Mouse (Mus musculus) midbrain, embryonic 11.5 days (tissue): ENCODE measurements around the gene Pofut2. TPM values are rescaled to one million over a fixed set of nuclear protein-coding genes. Genes with fewer than 3 reads are reported as not detected.

Source experiments
- ATAC-seq: fragments of 200-750 bp; cut with Nextera tagmentation; 2 replicates; pipeline ENCODE4 v1.8.0; 2017; ENCODE audit warnings: moderate TSS enrichment, moderate library complexity; ENCODE audit not compliant: low FRiP score
- DNase-seq: peaks from one replicate; pipeline ENCODE4 v3.0.0; 2015; ENCODE audit warnings: low spot score; ENCODE audit errors: missing footprints
- H3K27ac ChIP-seq: fragments of 300-500 bp; sonication (generic); 2 replicates; pipeline ENCODE4 v1.5.1; 2014; ENCODE audit warnings: low read depth, low read length
- H3K27me3 ChIP-seq: fragments of 300-500 bp; sonication (generic); 2 replicates; pipeline ENCODE4 v1.6.1; 2014; ENCODE audit warnings: mild to moderate bottlenecking, low read length, moderate library complexity, mixed read lengths; ENCODE audit not compliant: control insufficient read depth, insufficient read depth
- H3K36me3 ChIP-seq: fragments of 300-500 bp; sonication (generic); 2 replicates; pipeline ENCODE4 v1.6.1; 2014; ENCODE audit warnings: mild to moderate bottlenecking, low read length, moderate library complexity, mixed read lengths; ENCODE audit not compliant: control insufficient read depth, insufficient read depth
- H3K4me1 ChIP-seq: fragments of 300-500 bp; sonication (generic); 2 replicates; pipeline ENCODE4 v1.6.1; 2014; ENCODE audit warnings: low read length; ENCODE audit not compliant: control insufficient read depth, insufficient read depth
- H3K4me2 ChIP-seq: fragments of 300-500 bp; sonication (generic); 2 replicates; pipeline ENCODE4 v1.6.1; 2014; ENCODE audit warnings: mild to moderate bottlenecking, moderate library complexity
- H3K4me3 ChIP-seq: fragments of 300-500 bp; sonication (generic); 2 replicates; pipeline ENCODE4 v1.5.1; 2014; ENCODE audit warnings: low read depth, low read length
- H3K9ac ChIP-seq: fragments of 300-500 bp; sonication (generic); 2 replicates; pipeline ENCODE4 v1.6.1; 2014; ENCODE audit warnings: low read length
- H3K9me3 ChIP-seq: fragments of 300-500 bp; sonication (generic); 2 replicates; pipeline ENCODE4 v1.6.1; 2016; ENCODE audit warnings: low read length; ENCODE audit not compliant: control insufficient read depth
- WGBS: fragments of 180-500 bp; shearing (Covaris S2); extraction: QIAGEN DNeasy Blood & Tissue Kit; methylation state at CpG from one replicate; pipeline ENCODE4 v1.1.7; 2014; 5-methylcytosine and 5-hydroxymethylcytosine counted together
- polyA plus RNA-seq: library from polyadenylated mRNA; unstranded; fragments of >200 nt; fragmentation: Nextera tagmentation; extraction: Ambion mirVana; gene quantifications from 2 replicates; pipeline ENCODE4 v1.2.1, GENCODE M21; 2014

Pofut2 gene
- 63.6 and 69.7 TPM in 2 replicates for polyA plus RNA-seq

- Histone ChIP-seq H3K4me3 (peak within 1 kb of the TSS; percentile 91), H3K36me3 (peaks cover 4% of the 10 kb centered on the region), H3K4me2 (peak within 1 kb of the TSS; percentile 85), H3K4me1 (peaks cover 6% of the 10 kb centered on the region), H3K27me3 (no peaks in the 10 kb centered on the region; the same call in 1 of the 2 replicates), H3K27ac (peak within 1 kb of the TSS; percentile 78), H3K9me3 (no peaks in the 10 kb centered on the region), H3K9ac (peak within 1 kb of the TSS; percentile 87)
- peak; percentile 98 for ATAC-seq
- peak; percentile 99 for DNase-seq
- WGBS = under 1% methylated on average over 81 of the region's 81 CpGs
Observed at GRCm38 (mm10) chr10:77258704-77259621, at the start of gene Pofut2. Pofut2 (plus strand) TSS chr10:77259218.

DNA sequence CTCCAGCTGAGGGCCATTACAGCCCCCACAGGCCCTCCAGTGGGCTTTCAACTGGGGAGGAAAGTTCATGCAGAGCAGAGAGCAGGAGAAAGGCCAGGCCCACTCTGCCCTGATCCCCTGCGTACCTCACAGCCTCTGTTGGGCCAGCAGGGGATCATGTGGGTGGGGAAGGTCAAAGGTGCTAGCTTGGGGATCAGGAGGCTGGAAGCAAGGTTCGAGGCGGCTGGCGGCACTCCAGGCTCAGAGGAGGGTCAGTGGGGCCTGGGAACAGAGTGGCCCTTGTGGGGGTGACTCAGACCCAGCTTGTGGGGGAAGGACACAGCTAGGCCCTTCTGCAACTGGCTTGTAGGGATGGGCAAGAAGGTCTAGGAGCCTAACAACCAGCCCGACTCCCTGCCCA, 49.8 kb upstream of the Pofut2 start:
- H3K4me1 ChIP-seq = 0 out of 2 replicates have a peak, but pooled peaks cover 3% of the 10 kb centered on the region
- ATAC-seq (no peak), DNase-seq (no peak)
- no peaks in the 10 kb centered on the region for H3K27me3 ChIP-seq
- no peak overlapping the region for H3K4me3 ChIP-seq
- no peaks in the 10 kb centered on the region for H3K9me3 ChIP-seq
- WGBS = 42% methylated on average over 5 of the region's 5 CpGs
- H3K9ac ChIP-seq = no peak overlapping the region
- H3K36me3 ChIP-seq = no peaks in the 10 kb centered on the region
- H3K27ac ChIP-seq = no peak overlapping the region
- no peak overlapping the region for H3K4me2 ChIP-seq

GRCm38 (mm10) chr10:77210666-77211065, 48.4 kb upstream of the Pofut2 start:
- 0 out of 2 replicates have a peak, but pooled peaks cover 3% of the 10 kb centered on the region for H3K4me1 ChIP-seq
- no peaks in the 10 kb centered on the region for H3K27me3 ChIP-seq
- no peak overlapping the region for H3K9ac ChIP-seq
- 96% methylated on average over 3 of the region's 3 CpGs for WGBS
- no peak for DNase-seq
- H3K4me2 ChIP-seq = no peak overlapping the region
- no peak overlapping the region for H3K4me3 ChIP-seq
- H3K36me3 ChIP-seq = no peaks in the 10 kb centered on the region
- no peaks in the 10 kb centered on the region for H3K9me3 ChIP-seq
- ATAC-seq = no peak
- H3K27ac ChIP-seq = no peak overlapping the region

GRCm38 (mm10) chr10:77211116-77211570, 47.9 kb upstream of the Pofut2 start:
- ATAC-seq (no peak), DNase-seq (no peak)
- 92% methylated on average over 11 of the region's 11 CpGs for WGBS
- H3K4me1 ChIP-seq = 0 out of 2 replicates have a peak, but pooled peaks cover 3% of the 10 kb centered on the region
- no peaks in the 10 kb centered on the region for H3K36me3 ChIP-seq
- no peaks in the 10 kb centered on the region for H3K27me3 ChIP-seq
- no peak overlapping the region for H3K27ac ChIP-seq
- no peak overlapping the region for H3K9ac ChIP-seq
- no peak overlapping the region for H3K4me3 ChIP-seq
- no peak overlapping the region for H3K4me2 ChIP-seq
- no peaks in the 10 kb centered on the region for H3K9me3 ChIP-seq

GRCm38 (mm10) chr10:77212354-77213120, 46.5 kb upstream of the Pofut2 start:
- Histone ChIP-seq H3K4me2 (no peak overlapping the region), H3K36me3 (no peaks in the 10 kb centered on the region), H3K9ac (no peak overlapping the region), H3K4me1 (0 out of 2 replicates have a peak, but pooled peaks cover 3% of the 10 kb centered on the region), H3K9me3 (no peaks in the 10 kb centered on the region), H3K27me3 (no peaks in the 10 kb centered on the region), H3K27ac (no peak overlapping the region), H3K4me3 (no peak overlapping the region)
- WGBS = 79% methylated on average over 6 of the region's 6 CpGs
- ATAC-seq (no peak), DNase-seq (no peak)

GRCm38 (mm10) chr10:77213483-77213882, 45.5 kb upstream of the Pofut2 start:
- H3K27ac ChIP-seq = no peak overlapping the region
- H3K4me3 ChIP-seq = no peak overlapping the region
- H3K27me3 ChIP-seq = no peaks in the 10 kb centered on the region
- no peaks in the 10 kb centered on the region for H3K36me3 ChIP-seq
- no peaks in the 10 kb centered on the region for H3K9me3 ChIP-seq
- 0 out of 2 replicates have a peak, but pooled peaks cover 3% of the 10 kb centered on the region for H3K4me1 ChIP-seq
- WGBS = 97% methylated on average over 5 of the region's 5 CpGs
- no peak overlapping the region for H3K9ac ChIP-seq
- H3K4me2 ChIP-seq = no peak overlapping the region
- ATAC-seq = no peak
- no peak for DNase-seq

GRCm38 (mm10) chr10:77214586-77214985, 44.4 kb upstream of the Pofut2 start:
- Histone ChIP-seq H3K9ac (no peak overlapping the region), H3K4me2 (no peak overlapping the region), H3K9me3 (no peaks in the 10 kb centered on the region), H3K36me3 (no peaks in the 10 kb centered on the region), H3K4me3 (no peak overlapping the region), H3K27me3 (no peaks in the 10 kb centered on the region), H3K4me1 (0 out of 2 replicates have a peak, but pooled peaks cover 3% of the 10 kb centered on the region), H3K27ac (no peak overlapping the region)
- DNase-seq (no peak), ATAC-seq (no peak)
- WGBS = 85% methylated on average over 8 of the region's 8 CpGs

DNA sequence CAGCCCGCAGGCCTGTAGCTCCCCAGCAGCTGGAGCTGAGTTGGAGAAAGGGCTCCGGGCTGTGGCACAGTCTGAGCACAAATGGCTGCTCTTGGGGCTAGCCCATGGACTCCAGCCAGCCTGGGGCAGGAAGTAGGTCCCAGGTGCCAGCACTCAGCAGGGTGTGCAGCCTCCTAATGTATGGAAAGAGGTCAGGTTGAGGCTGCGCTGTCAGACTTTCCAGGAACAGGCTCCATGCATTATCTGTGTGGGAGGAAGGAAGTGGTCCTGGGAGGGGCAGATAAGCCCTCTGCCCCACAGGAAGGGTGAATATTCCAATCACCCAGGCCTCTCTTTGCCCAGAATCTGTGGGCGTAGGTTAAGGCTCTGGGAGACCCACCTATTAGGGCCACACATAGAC, 43.4 kb upstream of the Pofut2 start:
- 78% methylated on average over 4 of the region's 4 CpGs for WGBS
- Histone ChIP-seq H3K4me2 (no peak overlapping the region), H3K36me3 (no peaks in the 10 kb centered on the region), H3K4me1 (0 out of 2 replicates have a peak, but pooled peaks cover 3% of the 10 kb centered on the region), H3K4me3 (no peak overlapping the region), H3K9ac (no peak overlapping the region), H3K27me3 (no peaks in the 10 kb centered on the region), H3K27ac (no peak overlapping the region), H3K9me3 (no peaks in the 10 kb centered on the region)
- DNase-seq (no peak), ATAC-seq (no peak)
